Mouse (Mus musculus): ENCODE data around the gene Tmtc1.

The Tmtc1 gene

DNA sequence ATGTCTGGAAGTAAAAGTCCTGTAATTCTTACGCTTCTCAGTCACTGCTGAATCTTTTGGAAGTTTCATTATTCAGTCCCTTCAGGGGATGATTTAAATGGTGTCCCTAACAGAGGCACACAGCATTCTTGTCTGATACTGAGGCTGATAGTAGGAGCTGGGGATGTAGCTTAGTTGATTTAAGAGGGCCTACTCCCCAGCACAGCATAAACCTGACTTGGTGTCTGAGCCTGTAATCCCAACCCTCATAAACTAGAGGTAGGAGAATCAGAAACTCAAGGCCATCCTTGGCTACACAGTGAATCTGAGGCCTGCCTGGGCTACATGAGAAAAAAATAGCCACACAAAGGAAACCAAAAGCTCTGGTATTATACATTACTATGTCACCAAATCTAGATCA is 77.6 kb downstream of the Tmtc1 start:
- no peak for DNase-seq

DNA sequence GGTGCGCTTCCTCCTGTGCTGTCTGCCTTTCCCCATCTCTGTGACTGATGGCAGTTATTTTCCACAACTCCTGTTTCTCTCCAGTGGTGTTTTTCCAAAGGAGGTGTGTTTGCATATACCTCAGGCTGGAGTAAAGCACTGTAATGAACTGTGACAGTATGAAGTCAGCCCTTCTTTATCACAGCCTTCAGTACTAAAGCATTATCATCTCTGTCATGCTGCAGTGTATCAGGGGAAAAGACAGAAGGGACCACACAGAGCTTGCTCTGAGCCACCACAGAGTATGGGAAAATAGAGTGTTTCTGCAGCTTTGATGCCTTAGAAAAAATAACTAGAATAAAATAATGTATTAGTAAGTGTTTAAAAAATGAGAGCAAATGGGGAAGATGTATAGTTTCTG is 81.0 kb downstream of the Tmtc1 start:
- DNase-seq = no peak

DNA sequence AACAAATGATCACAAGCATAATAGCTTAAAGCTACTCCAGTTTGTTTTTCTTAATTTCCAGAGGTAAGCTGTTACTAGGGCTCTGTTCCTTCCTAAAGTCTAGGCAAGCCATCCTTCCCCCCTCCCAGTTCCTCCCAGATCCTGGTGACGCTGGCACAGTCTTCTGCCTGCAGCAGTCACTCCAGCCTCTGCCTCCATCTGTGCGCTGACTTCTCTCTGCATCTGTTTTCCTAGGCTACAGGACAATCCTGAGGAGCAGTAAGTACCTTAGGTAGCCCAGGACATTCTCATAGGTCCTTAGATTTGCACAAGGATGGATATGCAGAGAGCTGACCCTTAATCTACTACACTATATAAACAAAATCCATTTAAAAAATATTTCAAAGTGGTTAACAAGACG is 81.7 kb downstream of the Tmtc1 start:
- no peak for DNase-seq

DNA sequence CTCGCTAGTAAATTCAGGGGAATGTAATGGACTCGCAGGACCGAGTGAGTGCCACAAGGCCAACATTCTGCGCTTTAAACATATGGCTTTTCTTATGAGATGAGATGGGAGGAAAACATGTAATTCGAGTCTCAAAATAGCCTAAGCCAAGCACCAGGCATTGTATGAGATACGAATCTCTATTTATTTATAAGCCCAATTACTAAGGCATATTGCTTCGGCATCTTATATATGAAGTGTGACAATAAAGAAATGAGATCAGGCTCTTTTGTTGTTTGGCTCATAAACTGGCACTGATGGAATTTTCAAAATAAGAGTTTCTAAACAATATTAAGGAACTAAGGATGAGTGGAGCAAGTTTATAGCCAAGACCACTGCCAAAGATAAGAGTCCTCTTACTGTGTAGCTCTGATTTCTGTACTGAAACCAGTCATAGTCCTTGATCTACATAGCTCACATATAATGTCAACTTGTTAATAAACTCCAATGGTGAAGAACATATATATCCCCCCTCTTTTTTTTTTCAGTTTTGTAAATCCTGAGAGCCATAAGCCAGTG is 84.8 kb downstream of the Tmtc1 start:
- no peak for DNase-seq

DNA sequence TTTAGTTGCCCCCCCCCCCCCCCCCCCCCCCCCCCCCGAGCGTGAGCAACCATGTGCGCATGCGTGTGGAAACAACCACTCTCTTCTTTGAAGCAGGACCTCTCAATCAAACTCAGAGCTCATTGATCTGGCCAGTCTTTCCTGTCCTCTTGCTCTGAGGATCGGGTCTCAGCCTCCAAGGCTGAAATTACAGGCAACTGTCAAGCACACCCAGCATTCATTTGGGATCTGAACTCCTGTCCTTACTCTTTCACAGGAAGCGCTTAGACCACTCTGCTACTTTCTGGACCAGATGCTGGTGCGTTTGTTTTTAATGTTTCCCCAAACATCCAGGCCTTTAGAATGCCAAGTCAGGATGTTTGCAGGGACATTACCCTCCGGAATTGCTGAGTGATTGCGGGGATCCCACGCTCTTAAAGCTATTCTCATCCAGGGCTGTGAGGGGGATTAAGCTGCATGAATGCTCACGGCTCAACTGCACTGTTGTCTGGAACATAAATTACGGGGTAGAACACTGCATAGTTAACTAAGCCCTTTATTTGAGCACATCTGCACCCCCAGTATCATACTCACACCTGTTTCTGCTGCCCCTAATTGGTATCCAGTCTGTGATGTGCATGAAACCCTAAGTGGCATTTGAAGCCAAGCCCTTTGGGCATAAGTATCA is 85.5 kb downstream of the Tmtc1 start:
- no peak for DNase-seq

DNA sequence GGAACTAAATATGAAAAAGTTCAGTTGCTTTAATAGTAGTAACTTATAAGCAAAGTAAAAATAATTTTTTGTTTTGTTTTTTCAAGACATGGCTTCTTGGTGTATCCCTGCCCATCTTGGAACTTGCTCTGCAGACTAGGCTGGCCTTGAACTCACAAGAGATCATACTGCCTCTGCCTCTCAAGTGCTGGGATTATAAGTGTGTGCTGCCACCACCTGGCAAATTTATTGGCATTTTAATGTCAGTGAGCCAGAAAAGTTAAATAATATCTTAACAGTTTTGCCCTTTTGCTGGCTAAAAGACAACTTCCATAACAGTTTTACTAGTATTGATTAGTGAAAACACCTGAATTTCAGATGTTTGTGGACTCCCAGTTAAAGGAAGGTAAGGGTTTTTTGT is 88.0 kb downstream of the Tmtc1 start:
- DNase-seq = no peak

DNA sequence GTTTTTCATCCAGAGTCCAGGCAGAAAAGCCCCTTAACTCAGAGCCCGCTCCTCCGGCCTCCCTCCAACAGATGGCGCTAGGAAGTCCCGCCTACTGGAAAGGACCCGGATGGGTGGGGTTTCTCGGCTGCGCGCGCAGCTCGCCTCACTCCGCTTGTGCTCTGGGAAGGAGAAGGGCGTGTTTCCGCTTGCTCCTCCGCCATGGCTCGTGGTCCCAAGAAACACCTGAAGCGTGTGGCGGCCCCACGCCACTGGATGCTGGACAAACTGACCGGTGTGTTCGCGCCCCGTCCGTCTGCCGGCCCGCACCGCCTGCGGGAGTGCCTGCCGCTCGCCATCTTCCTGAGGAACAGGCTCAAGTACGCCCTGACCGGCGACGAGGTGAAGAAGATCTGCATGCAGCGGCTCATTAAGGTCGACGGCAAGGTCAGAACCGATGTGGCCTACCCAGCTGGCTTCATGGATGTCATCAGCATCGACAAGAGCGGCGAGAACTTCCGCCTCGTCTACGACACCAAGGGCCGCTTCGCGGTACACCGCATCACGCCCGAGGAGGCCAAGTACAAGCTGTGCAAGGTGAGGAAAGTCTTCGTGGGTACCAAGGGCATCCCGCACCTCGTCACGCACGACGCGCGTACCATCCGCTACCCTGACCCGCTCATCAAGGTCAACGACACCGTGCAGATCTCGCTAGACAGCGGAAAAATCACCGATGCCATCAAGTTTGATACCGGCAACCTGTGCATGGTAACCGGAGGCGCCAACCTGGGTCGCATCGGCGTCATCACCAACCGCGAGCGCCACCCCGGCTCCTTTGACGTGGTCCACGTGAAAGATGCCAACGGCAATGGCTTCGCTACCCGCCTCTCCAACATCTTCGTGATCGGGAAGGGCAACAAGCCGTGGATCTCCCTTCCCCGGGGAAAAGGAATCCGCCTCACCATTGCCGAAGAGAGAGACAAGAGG is 89.4 kb downstream of the Tmtc1 start:
- no peak for DNase-seq

DNA sequence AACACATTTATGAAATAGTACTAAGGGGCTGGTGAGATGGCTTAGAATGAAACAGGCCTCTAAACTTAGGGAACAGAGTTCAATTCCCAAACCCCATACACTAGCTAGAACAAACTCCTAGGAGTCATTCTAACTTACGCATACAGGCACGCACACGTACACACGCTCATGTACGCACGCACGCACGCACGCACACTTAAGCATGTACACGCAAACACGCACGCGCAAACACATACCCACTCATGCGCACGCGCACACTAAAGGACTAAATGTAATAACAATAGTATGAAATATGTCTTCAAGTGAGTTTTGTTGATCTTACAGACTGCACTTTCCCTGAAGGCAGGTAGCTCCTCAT is 90.1 kb downstream of the Tmtc1 start:
- DNase-seq = no peak

DNA sequence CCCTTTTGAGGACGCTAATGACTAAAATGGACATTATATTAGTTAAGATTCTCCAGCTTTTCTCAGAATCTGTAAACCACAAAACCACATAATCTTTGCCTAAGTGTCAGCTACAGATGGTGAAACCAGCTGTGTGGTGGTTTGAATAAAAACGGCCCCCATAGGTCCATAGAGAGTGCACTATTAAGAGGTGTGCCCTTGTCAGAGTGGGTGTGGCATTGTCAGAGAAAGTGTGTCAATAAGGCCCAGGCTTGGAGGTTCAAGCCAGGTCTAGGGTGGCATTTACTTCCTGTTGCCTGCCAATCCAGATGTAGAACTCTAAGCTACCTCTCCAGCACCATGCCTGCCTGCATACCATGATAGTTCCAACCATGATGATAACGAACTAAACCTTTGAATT is 99.2 kb downstream of the Tmtc1 start:
- DNase-seq = no peak

DNA sequence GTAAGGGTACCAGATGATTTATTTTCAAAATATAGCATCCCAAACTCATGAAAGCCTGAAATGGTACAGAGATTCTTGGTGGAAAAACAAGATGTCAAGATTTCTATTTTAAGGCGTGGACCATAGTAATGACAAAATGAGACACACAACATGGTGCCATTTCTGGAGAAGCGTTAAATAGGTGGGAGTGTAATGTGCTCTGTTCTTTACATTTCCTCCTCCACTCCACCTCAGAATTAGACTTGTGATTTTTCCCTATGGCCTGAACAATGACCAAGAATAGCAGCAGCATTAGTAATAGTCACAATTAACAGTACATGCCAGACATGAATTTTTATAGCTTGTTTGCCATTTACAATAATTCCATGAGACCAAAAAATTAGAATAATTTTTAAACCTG is 102.0 kb downstream of the Tmtc1 start:
- no peak for DNase-seq

DNA sequence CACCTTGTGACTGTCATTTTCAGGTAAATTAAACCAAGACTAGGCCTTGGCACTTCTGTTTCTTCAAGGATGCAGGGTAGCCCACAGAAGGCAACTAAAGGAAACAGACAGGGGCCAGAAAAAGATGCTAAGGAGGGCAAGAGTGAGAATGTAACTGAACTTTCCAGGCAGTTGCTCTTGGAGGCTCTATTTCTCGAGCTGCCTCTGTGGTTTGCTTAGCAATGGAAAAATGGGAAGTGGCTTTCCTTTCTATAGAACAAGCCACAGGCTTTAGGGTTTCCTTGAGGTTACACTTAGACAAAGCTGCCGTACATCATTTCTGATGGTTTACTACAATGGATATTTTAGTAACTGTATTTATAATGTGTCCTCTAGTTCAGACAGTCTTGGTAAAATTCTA is 102.4 kb downstream of the Tmtc1 start:
- no peak for DNase-seq

DNA sequence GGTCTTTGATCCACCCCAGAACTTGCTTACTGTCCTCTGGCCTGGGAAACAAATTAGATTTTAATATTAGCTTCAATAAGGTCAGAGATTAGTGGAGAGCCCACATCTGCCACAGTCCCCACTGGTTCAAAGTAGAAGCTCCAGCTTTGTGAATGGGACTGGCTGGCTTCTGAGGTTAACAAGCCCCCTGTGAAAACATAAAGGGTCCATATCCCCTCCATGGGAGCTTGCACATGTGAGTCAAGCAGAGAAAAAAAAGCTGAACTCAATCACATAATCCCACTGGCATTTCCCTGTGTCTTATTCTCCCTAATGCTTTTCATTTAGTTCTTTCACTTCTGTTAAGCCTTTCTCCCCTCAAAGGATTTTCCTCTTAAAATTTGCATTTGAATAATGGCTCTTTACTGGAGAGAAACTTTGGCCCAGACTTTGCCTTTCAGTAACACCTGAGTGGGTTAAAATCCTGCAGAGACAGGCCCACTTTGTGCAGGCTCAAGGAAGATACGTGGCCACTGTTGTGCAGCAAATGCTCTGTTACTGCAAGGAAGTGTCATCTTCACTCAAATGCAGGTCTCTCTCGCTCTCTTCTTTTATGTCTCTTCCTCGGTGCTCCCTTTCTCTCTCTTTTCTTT is 105.7 kb downstream of the Tmtc1 start:
- no peak for DNase-seq

DNA sequence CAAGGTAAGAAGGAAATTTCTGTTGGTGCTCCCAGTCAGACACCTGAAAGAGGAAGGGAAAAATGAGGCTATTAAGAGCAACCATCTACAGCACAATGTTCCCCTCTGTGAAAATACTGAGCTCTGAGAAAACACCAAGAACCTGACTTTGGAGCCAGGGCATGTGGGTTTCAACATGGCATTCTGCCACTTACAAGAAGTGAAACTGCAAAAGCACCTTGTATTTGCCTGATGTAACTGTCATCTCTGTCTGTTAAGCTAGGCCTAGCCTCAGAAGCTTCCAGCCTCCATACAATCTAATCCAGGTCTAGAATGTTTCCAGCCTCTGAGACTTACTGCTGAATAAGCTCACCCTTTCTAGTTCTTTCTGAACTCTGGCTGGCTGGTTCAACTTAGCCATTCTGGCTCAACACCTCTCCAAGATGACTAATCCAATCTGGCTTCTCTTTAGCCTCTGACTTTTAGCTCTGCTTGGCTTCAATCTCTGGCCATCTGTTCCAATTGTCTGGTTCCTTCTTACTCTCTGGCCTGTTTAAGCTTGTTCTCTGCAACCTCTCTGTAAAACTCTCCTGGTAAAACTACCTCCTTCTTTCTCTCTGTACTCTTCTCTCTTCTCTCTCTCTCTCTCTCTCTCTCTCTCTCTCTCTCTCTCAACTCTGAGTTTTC is 107.8 kb downstream of the Tmtc1 start:
- DNase-seq = no peak

DNA sequence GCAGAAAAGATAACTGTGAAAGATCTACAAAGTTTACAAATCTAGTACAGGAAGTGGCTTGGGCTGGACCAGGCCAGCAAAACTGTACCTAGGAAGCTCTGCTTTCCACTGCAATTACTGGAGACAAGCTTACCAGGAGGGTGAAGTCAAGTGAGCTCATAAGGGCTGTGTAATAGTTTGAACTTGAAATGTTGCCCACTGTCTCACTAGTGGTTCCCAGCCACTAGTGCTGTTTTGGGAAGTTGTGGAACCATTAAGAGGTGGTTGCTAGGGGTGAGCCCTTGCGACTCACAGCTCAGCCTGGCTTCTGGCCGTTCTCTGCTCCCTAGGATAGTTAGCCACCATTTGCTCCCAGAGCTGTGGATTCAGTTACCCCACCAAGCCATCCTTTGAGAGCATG is 112.3 kb downstream of the Tmtc1 start:
- no peak for DNase-seq

DNA sequence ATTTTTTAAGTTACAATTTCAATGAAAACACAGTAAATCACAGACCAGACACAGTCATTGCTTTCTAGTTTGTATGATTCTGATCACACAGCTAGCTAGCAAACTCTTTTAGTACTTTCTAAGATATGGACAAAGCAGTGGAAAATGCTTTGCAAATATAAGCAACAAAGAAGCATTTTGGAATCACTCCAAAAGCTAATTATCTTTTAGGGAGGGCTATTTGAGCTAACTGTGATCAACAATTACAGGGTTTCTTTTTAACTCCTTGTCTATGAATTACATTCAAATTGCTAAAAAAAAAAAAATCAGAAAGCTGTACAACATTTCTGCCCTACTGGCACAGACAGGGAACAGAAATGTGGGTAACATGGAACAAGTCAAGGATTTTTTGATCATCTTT is 114.2 kb downstream of the Tmtc1 start:
- DNase-seq = no peak

DNA sequence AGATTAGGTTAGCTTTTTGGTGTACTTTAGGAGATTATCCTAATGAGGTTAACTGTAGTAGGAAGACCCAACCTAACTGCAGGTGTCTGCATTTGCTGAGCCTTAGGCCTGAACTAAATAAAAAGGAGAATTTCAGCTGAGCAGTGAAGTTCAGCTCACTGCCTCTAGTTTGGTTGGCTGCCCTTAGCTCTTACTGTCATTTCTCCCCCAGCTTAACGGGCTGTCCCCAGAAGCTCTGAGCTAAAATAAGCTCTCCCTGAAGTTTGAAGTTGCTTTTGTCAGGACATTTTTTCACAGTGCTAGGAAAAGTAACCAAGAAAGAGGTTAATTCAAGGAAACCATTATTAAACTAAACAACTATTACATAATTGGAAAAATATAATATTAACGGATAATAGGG is 115.3 kb downstream of the Tmtc1 start:
- no peak for DNase-seq

DNA sequence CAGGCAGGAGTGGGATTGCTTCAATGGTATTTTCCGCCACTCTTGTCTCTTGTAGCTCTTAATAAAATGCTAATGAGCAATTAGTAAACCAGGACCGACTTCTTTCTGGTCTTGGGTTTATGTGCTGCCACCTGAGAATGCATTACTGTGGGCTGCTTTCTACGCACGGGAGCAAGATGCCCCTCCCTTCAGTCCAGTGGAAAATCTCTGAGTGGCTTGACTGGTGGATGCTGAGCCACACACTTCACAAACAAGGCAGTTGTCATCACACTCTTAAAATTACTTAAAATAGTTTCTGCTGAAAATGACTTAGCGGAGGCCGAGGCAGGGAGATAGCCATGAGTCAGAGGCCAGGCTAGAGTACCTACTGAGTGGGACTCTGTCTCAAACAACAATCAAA is 116.1 kb downstream of the Tmtc1 start:
- no peak for DNase-seq

DNA sequence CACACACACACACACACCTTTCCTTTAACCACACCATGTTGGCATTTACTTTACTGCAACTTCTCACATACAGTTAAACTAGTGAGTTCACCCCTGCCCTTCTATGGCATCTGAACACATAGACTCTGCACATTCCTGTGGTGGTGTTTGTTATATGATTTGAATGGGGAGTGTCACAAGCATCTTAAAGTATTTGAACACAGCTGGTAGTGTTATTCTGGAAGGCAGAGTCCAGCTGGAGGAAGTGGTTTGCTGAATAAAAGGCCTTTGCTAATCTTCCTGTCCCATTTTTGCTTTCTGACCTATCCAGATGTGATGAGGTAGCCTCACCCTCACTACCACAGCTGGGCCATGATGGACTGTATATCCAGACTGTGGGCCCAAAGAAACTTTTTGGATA is 125.5 kb downstream of the Tmtc1 start:
- no peak for DNase-seq

DNA sequence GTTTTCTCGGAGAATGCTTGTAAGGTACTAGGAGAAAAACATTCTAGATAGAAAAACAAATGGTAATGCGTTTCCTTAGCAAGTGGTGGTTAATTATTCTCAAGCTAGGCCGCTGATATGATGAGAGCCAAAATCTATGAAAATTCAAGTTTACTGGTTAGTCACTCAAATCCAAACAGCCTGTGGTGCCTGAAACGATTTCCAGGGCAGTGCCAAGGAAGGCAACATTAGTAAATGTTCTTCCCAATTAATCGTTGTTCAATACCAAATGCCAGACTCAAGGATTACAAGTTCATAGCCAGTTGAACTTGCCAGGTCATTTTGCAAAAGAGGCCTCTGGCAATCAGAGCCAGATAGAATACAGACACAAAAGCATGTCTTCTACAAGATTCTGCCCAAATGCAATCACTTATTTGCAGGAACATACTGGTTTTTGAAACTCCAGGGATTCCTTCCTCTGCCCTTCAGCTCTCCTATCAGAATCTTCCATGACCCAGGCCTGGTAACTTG is 128.6 kb downstream of the Tmtc1 start:
- DNase-seq = no peak

DNA sequence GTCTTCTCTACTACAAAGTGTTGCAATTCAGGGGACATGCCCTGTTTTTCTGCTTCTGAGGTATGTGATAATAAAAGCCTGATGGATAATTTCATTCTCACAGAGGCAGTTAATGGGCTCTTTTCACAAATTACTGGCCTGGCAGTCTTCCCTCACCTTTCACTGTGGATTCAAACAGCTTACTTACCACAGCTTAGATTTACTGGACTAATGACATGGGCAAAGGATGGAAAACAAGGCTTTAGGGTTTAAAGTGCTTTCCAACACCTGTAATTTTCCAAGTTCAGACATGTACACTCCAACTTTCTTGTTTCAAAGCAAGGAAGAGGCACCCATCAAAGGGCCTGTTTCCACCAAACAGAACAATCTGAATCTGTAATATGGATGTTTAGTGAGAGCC is 129.1 kb downstream of the Tmtc1 start:
- DNase-seq = no peak

DNA sequence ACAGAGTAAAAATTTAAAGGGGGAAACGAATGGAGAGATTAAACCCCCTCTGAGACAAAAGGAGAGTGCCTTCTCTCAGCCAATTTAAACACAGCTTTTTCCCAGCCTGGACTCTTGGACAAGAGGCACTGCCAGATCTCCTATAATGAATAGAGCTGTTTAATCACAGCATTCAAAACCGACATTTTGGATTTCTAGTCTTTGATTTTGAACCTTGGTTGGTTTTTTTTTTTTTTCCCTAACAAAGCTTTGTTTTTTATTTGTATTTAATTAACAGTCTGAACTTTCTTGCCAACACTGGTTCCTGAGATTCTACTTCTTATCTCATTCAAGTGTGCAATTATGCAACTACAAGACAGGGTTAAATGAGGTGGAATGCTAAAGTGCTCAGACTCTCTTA is 133.2 kb downstream of the Tmtc1 start:
- no peak for DNase-seq

DNA sequence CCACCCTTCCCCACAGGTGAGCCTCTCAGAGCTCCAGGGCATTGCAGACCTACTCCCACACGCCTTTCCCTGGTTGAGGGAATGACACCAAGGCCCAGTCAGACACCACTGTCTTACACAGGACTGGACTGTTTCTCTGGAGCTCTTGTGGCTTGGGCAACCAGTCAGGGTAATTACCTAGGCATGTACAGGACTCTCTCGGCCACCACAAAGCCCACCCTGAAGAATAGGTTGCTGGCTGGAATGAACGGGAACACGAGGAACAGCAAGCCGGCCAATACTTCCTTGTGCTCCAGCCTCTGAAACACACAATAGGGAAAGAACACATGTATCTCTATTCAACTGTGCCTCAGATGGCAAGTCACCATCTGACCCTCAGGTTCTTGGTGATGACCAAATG is 138.4 kb downstream of the Tmtc1 start:
- no peak for DNase-seq

DNA sequence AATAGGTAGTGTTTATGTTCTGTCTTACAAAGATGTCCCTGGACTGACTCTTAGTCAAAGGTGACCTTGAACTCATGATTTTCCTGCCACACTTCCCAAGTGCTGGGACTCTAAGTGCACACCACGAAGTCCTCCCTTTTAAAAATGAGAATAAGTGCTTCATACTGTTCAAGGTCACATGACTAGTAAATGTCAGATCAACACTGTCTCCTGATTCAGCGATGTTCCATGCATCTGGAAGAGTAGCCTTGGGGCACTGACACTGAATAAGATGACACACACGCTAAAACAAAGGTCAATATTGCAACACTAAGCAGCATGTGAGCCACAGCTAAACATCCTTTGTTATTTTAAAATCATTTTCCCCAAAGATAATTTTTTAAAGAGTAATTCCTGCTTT is 139.0 kb downstream of the Tmtc1 start:
- no peak for DNase-seq

All from thymus, postnatal 25 days (tissue).